Mouse (Mus musculus): ENCODE results near the gene Lrp6. TPM values are rescaled to one million over a fixed set of nuclear protein-coding genes. Genes with fewer than 3 reads are reported as not detected.
A peak's percentile ranks its signal among the peaks of the same experiment; 100 is the strongest.

Gene Lrp6
- polyA plus RNA-seq, 1 experiment from 2014 or later: 25.0 TPM

- H3K27me3 ChIP-seq (ENCODE audit: control insufficient read depth, insufficient read depth, low read length): no peaks in the 10 kb centered on the region
- no peak overlapping the region for H3K4me3 ChIP-seq (ENCODE audit: low read depth, low read length)
- ATAC-seq (ENCODE audit: low FRiP score) (no peak), DNase-seq (ENCODE audit: low spot score, missing footprints) (no peak)
- H3K9me3 ChIP-seq (ENCODE audit: control insufficient read depth, low read length): no peaks in the 10 kb centered on the region
- H3K9ac ChIP-seq (ENCODE audit: low read length): no peak overlapping the region
- no peaks in the 10 kb centered on the region for H3K4me1 ChIP-seq (ENCODE audit: control insufficient read depth, insufficient read depth, low read length)
- no peaks in the 10 kb centered on the region for H3K36me3 ChIP-seq (ENCODE audit: control insufficient read depth, insufficient read depth, low read length)
- H3K27ac ChIP-seq (ENCODE audit: low read depth, low read length): no peak overlapping the region
- H3K4me2 ChIP-seq: no peak overlapping the region
Observed at GRCm38 (mm10) chr6:134543607-134544006, 23.2 kb downstream of the Lrp6 start.

GRCm38 (mm10) chr6:134542374-134542773, 24.4 kb downstream of the Lrp6 start:
- no peak overlapping the region for H3K9ac ChIP-seq (ENCODE audit: low read length)
- no peaks in the 10 kb centered on the region for H3K4me1 ChIP-seq (ENCODE audit: control insufficient read depth, insufficient read depth, low read length)
- H3K9me3 ChIP-seq (ENCODE audit: control insufficient read depth, low read length): no peaks in the 10 kb centered on the region
- H3K4me2 ChIP-seq: no peak overlapping the region
- 90% methylated on average over 2 of the region's 2 CpGs for WGBS
- no peaks in the 10 kb centered on the region for H3K36me3 ChIP-seq (ENCODE audit: control insufficient read depth, insufficient read depth, low read length)
- H3K4me3 ChIP-seq (ENCODE audit: low read depth, low read length): no peak overlapping the region
- no peaks in the 10 kb centered on the region for H3K27me3 ChIP-seq (ENCODE audit: control insufficient read depth, insufficient read depth, low read length)
- no peak for ATAC-seq (ENCODE audit: low FRiP score)
- no peak overlapping the region for H3K27ac ChIP-seq (ENCODE audit: low read depth, low read length)
- DNase-seq (ENCODE audit: low spot score, missing footprints): no peak

GRCm38 (mm10) chr6:134540161-134540560, 26.6 kb downstream of the Lrp6 start:
- WGBS: 88% methylated on average over 6 of the region's 6 CpGs
- Histone ChIP-seq H3K9ac (ENCODE audit: low read length) (no peak overlapping the region), H3K9me3 (ENCODE audit: control insufficient read depth, low read length) (no peaks in the 10 kb centered on the region), H3K4me1 (ENCODE audit: control insufficient read depth, insufficient read depth, low read length) (no peaks in the 10 kb centered on the region), H3K4me2 (no peak overlapping the region), H3K27ac (ENCODE audit: low read depth, low read length) (no peak overlapping the region), H3K27me3 (ENCODE audit: control insufficient read depth, insufficient read depth, low read length) (no peaks in the 10 kb centered on the region), H3K36me3 (ENCODE audit: control insufficient read depth, insufficient read depth, low read length) (no peaks in the 10 kb centered on the region), H3K4me3 (ENCODE audit: low read depth, low read length) (no peak overlapping the region)
- ATAC-seq (ENCODE audit: low FRiP score) (no peak), DNase-seq (ENCODE audit: low spot score, missing footprints) (no peak)

- H3K27me3 ChIP-seq (ENCODE audit: control insufficient read depth, insufficient read depth, low read length): no peaks in the 10 kb centered on the region
- no peaks in the 10 kb centered on the region for H3K36me3 ChIP-seq (ENCODE audit: control insufficient read depth, insufficient read depth, low read length)
- ATAC-seq (ENCODE audit: low FRiP score) (no peak), DNase-seq (ENCODE audit: low spot score, missing footprints) (no peak)
- no peak overlapping the region for H3K4me3 ChIP-seq (ENCODE audit: low read depth, low read length)
- H3K27ac ChIP-seq (ENCODE audit: low read depth, low read length): no peak overlapping the region
- no peaks in the 10 kb centered on the region for H3K4me1 ChIP-seq (ENCODE audit: control insufficient read depth, insufficient read depth, low read length)
- H3K9ac ChIP-seq (ENCODE audit: low read length): no peak overlapping the region
- 94% methylated on average over 3 of the region's 3 CpGs for WGBS
- no peak overlapping the region for H3K4me2 ChIP-seq
- H3K9me3 ChIP-seq (ENCODE audit: control insufficient read depth, low read length): no peaks in the 10 kb centered on the region
Observed at GRCm38 (mm10) chr6:134539459-134539858, 27.3 kb downstream of the Lrp6 start.

GRCm38 (mm10) chr6:134538805-134539204, 28.0 kb downstream of the Lrp6 start:
- H3K4me2 ChIP-seq: no peak overlapping the region
- no peak for DNase-seq (ENCODE audit: low spot score, missing footprints)
- H3K9me3 ChIP-seq (ENCODE audit: control insufficient read depth, low read length): no peaks in the 10 kb centered on the region
- no peaks in the 10 kb centered on the region for H3K4me1 ChIP-seq (ENCODE audit: control insufficient read depth, insufficient read depth, low read length)
- no peak overlapping the region for H3K9ac ChIP-seq (ENCODE audit: low read length)
- no peak for ATAC-seq (ENCODE audit: low FRiP score)
- no peaks in the 10 kb centered on the region for H3K27me3 ChIP-seq (ENCODE audit: control insufficient read depth, insufficient read depth, low read length)
- WGBS: 96% methylated on average over 4 of the region's 4 CpGs
- no peak overlapping the region for H3K27ac ChIP-seq (ENCODE audit: low read depth, low read length)
- H3K4me3 ChIP-seq (ENCODE audit: low read depth, low read length): no peak overlapping the region
- H3K36me3 ChIP-seq (ENCODE audit: control insufficient read depth, insufficient read depth, low read length): no peaks in the 10 kb centered on the region

- Histone ChIP-seq H3K27me3 (ENCODE audit: control insufficient read depth, insufficient read depth, low read length) (no peaks in the 10 kb centered on the region), H3K4me1 (ENCODE audit: control insufficient read depth, insufficient read depth, low read length) (no peaks in the 10 kb centered on the region), H3K4me2 (no peak overlapping the region), H3K9ac (ENCODE audit: low read length) (no peak overlapping the region), H3K27ac (ENCODE audit: low read depth, low read length) (no peak overlapping the region), H3K4me3 (ENCODE audit: low read depth, low read length) (no peak overlapping the region), H3K9me3 (ENCODE audit: control insufficient read depth, low read length) (no peaks in the 10 kb centered on the region), H3K36me3 (ENCODE audit: control insufficient read depth, insufficient read depth, low read length) (no peaks in the 10 kb centered on the region)
- ATAC-seq (ENCODE audit: low FRiP score) (peak; percentile 68; the same call in 1 of the 2 replicates), DNase-seq (ENCODE audit: low spot score, missing footprints) (no peak)
- WGBS: 70% methylated on average over 10 of the region's 10 CpGs
Observed at GRCm38 (mm10) chr6:134537461-134538117, 29.2 kb downstream of the Lrp6 start.

GRCm38 (mm10) chr6:134535169-134535568, 31.6 kb downstream of the Lrp6 start:
- ATAC-seq (ENCODE audit: low FRiP score): no peak
- Histone ChIP-seq H3K9me3 (ENCODE audit: control insufficient read depth, low read length) (no peaks in the 10 kb centered on the region), H3K27me3 (ENCODE audit: control insufficient read depth, insufficient read depth, low read length) (no peaks in the 10 kb centered on the region), H3K4me1 (ENCODE audit: control insufficient read depth, insufficient read depth, low read length) (no peaks in the 10 kb centered on the region), H3K27ac (ENCODE audit: low read depth, low read length) (no peak overlapping the region), H3K36me3 (ENCODE audit: control insufficient read depth, insufficient read depth, low read length) (no peaks in the 10 kb centered on the region), H3K9ac (ENCODE audit: low read length) (no peak overlapping the region), H3K4me2 (no peak overlapping the region), H3K4me3 (ENCODE audit: low read depth, low read length) (no peak overlapping the region)
- WGBS: 75% methylated on average over 7 of the region's 7 CpGs
- DNase-seq (ENCODE audit: low spot score, missing footprints): no peak

- no peak overlapping the region for H3K4me3 ChIP-seq (ENCODE audit: low read depth, low read length)
- no peak for ATAC-seq (ENCODE audit: low FRiP score)
- WGBS: 81% methylated on average over 3 of the region's 3 CpGs
- no peak overlapping the region for H3K27ac ChIP-seq (ENCODE audit: low read depth, low read length)
- no peak overlapping the region for H3K4me2 ChIP-seq
- H3K9ac ChIP-seq (ENCODE audit: low read length): no peak overlapping the region
- 0 out of 2 replicates have a peak, but pooled peaks cover under 1% of the 10 kb centered on the region for H3K4me1 ChIP-seq (ENCODE audit: control insufficient read depth, insufficient read depth, low read length)
- H3K27me3 ChIP-seq (ENCODE audit: control insufficient read depth, insufficient read depth, low read length): no peaks in the 10 kb centered on the region
- no peaks in the 10 kb centered on the region for H3K36me3 ChIP-seq (ENCODE audit: control insufficient read depth, insufficient read depth, low read length)
- no peak for DNase-seq (ENCODE audit: low spot score, missing footprints)
- H3K9me3 ChIP-seq (ENCODE audit: control insufficient read depth, low read length): no peaks in the 10 kb centered on the region
Observed at GRCm38 (mm10) chr6:134533021-134533420, 33.7 kb downstream of the Lrp6 start.

GRCm38 (mm10) chr6:134531950-134532349, 34.8 kb downstream of the Lrp6 start:
- no peak for ATAC-seq (ENCODE audit: low FRiP score)
- 74% methylated on average over 1 of the region's 1 CpGs for WGBS

More at GRCm38 (mm10) chr6:134531950-134532349, 34.8 kb downstream of the Lrp6 start:
- Histone ChIP-seq H3K9ac (ENCODE audit: low read length) (no peak overlapping the region), H3K4me3 (ENCODE audit: low read depth, low read length) (no peak overlapping the region), H3K27me3 (ENCODE audit: control insufficient read depth, insufficient read depth, low read length) (no peaks in the 10 kb centered on the region), H3K36me3 (ENCODE audit: control insufficient read depth, insufficient read depth, low read length) (no peaks in the 10 kb centered on the region), H3K9me3 (ENCODE audit: control insufficient read depth, low read length) (no peaks in the 10 kb centered on the region), H3K4me1 (ENCODE audit: control insufficient read depth, insufficient read depth, low read length) (0 out of 2 replicates have a peak, but pooled peaks cover 2% of the 10 kb centered on the region), H3K27ac (ENCODE audit: low read depth, low read length) (no peak overlapping the region), H3K4me2 (no peak overlapping the region)
- no peak for DNase-seq (ENCODE audit: low spot score, missing footprints)
